Mouse (Mus musculus): Measurements from ENCODE around the gene Cnih4.

Cnih4 gene

DNA sequence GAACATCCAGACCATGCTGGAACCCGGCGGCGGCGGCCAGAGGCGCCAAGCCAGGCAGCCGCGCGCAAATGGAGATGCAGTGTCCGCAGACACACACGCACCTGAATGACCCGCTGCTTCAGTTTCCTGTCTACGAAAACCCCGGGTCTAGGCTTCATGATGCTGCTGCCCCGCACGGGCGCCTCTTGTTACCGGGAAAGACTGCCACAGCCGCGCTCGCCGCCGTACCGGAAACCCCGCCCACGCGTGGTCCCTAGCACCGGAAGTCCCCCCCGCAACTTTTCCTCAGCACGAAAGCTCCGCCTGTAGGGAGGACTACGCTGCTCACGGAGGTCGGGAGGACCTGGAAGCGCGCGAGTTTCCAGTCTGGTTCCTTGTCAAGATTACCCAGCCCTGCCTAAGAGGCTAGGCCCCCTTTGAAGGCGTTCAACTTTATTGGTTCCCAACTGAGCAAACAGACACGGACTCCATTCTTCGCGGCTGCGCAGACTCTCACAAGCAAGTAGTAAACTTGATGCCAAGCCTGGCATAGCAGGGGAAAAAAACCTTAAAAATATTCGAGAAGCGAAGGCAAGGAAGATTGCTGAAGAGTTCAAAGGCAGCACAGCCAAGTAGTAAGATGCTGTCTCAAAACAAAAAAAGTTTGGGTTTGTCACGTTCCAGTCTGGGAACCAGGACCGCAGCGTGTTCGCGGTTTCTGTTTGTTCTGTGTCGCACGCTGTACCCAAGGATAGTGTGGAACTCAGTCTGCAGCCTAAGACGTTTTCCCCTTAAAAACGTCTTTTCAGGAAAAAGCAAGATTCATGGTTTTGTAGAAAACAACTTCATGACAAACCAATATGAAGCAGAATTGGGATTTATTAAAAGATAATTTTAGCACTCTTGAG is at the start of gene Cnih4, which contains the start of gene Nvl:
TSS of gene Cnih4 (plus strand) at position 744 of the 887 bp plus-strand sequence.
TSS of gene Nvl (minus strand) at position 255 of the 887 bp plus-strand sequence.
- peak; percentile 88 for DNase-seq (ENCODE audit: low spot score)

DNA sequence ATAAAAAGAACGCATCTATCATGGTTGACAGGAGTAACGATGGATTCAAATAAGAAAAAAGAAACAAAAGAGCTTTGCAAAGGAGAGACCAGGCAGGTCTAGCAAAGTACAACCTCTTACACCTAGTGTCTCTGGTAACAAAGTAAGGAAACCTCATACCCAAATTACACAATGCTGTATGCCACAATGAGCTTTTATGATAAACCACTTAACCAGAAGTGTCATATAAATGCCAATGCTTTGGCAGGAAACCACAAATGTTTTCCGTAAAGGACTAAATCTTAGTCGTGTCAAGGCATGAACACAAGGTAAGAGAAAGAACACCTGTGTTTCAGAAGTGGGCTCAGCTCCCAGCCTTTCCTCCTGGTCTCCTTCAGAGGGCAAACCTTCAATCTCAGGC is 27.4 kb upstream of the Cnih4 start:
- DNase-seq (ENCODE audit: low spot score) = no peak

DNA sequence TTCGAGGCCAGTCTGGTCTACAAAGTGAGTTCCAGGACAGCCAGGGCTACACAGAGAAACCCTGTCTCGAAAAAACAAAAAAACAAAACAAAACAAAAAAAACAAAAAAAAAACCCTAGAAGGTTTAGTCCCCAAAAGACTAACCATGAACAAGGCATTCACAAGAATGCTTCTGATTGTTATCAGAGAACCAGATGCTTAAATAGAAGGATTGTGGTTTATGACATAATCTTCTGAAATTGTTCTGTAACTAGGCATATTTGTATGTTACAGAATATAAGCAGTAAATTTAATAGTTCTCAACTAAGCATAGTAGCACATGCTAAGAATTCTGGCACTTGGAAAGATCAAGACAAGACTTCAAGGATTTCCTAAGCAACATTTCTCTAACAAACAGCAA is 20.3 kb upstream of the Cnih4 start:
- no peak for DNase-seq (ENCODE audit: low spot score)

DNA sequence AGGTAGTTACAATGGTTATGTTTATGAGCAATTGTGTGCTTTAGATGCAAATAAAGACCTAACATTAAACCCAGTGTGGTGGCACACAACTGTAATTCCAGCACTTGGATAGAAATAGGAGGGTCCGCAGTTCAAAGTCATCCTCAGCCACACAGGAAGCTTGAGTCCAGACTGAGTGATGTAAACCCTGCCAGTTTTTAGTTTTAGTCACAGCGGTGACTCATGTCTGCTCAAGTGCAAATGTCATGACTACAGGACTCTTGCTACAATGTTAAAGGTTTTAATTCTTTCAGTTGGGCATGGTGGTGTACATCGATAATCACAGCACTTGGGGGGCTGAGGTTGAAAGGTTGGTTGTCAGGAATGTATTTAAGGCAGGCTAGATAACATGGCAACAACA is 18.6 kb upstream of the Cnih4 start:
- DNase-seq (ENCODE audit: low spot score) = no peak

DNA sequence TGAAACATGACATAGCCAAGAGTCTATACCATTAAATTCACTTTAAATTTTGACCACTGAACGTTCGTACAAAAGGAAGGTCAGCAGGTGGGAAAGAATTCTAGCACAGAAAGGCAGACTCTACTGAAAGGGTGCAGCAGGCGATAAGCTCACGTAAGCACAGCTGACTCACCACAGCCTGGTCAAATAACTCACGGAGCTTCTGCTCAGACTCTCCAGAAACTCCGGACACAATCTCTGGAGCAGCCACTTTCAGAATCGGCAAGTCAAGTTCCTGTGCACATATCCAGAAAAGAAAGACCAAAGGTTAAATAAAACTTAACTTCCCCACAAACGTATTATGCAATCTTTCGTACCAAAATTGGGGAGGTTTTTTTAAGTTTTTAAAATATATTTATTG is 17.7 kb upstream of the Cnih4 start:
- no peak for DNase-seq (ENCODE audit: low spot score)

DNA sequence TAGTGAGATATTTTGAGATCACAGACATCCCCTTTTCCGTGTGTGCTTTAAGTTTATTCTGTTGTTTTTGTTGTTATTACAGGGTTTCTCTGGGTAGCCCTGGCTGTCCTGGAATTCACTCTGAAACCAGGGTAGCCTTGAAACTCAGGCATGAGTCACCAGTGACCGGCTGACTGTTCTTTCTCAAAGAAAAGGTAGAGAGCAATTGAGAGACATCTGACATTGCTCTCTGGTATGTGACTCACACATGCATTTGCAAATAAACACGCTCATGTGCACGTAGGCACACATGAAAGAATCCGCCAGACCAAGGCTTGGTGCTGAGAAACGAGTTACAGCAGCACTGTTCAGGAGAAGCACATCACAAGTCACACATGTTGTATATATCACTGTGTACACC is 12.6 kb upstream of the Cnih4 start:
- DNase-seq (ENCODE audit: low spot score) = no peak

DNA sequence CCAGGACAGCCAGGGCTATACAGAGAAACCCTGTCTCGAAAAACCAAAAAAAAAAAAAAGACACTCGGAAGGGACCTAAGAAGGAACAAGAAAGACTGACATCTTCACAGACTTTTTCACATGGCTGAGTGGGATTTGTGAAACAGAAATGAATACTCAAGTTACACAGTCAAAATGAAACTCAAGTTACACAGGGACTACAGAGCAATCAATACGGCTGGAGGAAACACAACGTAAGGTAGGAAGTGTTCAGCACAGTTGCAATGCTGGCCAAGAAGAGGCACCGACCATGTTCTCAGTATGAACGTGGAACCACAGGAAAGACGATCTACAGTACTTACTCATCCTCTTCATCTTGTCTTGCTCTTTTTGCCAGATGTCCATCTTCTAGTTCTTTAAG is 5.8 kb upstream of the Cnih4 start:
- DNase-seq (ENCODE audit: low spot score) = no peak

DNA sequence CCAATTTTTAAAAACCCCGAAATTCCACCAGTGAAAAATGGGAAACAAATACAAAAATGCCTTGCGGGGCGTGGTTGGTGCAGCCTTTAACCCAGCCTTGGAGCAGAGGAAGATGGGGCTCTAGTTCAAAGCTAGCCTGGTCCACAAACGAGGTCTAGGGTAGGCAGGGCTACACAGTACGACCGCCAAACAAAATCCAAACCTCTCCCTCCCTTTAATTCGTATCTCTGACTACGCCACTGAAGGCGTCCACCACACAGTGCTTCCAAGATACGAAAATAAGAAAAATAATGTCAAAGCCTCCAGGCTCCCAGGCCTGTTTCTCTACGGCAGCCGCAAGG is 914 bp upstream of the Cnih4 start:
- DNase-seq (ENCODE audit: low spot score) = no peak

DNA sequence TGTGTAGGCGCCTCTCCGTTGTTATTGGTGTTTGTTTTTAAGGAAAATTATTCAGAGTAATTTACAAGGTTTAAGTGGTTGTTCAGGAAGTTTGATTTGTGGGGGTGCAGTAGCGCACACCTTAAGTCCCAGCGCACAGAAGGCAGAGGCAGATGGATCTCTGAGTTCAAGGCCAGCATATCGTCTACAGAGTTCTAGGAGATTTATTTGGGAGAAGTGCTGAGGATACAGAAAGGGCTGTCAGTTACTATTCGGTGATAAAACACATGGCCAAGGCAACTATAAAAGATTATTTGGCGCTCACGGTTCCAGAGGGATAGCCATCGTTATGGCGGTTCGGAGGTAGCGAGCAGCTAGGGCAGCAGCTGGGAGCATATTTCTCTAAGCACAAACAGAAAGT is 473 bp downstream of the Cnih4 start:
- DNase-seq (ENCODE audit: low spot score) = no peak

DNA sequence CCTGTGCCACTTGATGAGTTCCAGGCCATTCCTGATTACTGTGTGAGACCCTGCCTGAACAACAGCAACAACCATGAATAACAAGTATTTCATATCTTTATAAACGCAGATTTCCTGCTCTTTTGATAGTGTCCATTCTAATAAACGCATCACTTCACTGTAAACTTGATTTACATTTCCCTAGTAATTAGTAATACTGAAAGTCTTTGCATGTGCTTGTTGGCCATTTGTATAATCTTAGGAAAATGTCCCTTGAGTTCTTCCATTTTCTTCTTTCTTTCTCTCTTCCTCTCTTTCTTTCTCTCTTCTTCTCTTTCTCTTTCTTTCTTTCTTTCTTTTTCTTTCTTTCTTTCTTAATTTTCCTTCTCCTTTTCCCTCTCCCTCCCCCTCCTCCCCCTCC is 1.7 kb downstream of the Cnih4 start:
- DNase-seq (ENCODE audit: low spot score) = no peak

DNA sequence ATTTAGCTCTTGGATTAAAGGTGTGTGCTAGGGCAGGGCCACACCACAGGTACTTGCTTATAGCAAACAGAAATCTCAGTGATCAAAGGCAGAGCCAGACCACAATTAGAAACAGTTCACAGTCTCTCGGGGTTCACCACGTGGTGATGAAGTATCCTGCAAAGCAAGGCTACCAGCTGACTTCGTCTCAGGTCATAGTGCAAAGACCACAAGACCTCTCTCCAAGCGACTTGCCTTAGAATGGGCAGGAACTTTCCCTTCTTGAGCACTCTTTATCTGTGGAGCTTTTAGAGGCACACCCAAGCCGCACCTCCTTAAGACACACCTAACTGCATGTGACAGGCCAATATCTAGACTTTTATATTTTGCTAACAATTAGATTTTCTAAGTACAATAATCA is 4.0 kb downstream of the Cnih4 start:
- no peak for DNase-seq (ENCODE audit: low spot score)

DNA sequence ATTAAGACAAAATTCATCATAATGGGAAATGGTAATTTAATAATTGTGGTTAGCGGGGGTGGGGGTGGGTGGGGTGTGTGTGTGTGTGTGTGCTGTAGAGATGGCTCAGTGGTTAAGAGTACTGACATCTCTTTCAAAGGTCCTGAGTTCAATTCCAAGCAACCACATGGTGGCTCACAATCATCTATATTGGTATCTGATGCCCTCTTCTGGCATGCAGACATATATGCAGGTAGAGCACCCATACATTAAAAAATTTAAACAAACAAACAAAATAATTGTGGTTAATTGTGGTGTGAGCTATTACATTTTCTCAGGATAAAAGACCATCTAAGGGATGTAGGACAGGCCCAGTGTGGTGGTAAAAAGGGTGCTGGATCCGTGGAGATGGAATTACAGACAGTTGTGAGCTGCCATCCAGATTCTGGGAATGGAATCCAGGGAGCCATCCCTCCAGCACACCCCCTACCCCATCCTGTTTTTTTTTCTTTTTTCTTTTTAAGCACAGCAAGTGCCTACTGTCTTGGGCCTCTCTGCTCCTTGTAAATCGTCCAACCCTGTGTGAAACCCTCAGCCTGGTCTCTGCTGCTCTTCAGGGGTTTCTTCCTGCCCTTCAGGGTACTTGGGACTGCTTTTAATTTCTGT is 5.0 kb downstream of the Cnih4 start:
- no peak for DNase-seq (ENCODE audit: low spot score)

DNA sequence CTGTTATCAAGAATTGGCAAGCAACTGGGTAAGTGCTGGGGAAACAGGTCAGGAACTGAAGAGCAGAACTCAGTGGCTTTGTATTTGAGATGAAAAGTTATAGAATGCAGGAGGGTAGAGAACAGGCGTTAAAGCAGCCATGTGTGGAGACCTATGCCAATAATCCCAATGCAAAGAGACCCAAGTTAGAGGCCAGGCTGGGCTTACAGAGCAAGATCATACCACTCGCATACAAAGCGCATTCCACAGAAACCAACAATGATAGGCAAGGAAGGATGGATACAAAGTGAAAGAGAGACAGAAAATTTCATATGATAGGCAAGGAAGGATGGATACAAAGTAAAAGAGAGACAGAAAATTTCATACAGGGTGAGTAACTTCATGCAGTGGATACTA is 5.9 kb downstream of the Cnih4 start:
- DNase-seq (ENCODE audit: low spot score) = no peak

DNA sequence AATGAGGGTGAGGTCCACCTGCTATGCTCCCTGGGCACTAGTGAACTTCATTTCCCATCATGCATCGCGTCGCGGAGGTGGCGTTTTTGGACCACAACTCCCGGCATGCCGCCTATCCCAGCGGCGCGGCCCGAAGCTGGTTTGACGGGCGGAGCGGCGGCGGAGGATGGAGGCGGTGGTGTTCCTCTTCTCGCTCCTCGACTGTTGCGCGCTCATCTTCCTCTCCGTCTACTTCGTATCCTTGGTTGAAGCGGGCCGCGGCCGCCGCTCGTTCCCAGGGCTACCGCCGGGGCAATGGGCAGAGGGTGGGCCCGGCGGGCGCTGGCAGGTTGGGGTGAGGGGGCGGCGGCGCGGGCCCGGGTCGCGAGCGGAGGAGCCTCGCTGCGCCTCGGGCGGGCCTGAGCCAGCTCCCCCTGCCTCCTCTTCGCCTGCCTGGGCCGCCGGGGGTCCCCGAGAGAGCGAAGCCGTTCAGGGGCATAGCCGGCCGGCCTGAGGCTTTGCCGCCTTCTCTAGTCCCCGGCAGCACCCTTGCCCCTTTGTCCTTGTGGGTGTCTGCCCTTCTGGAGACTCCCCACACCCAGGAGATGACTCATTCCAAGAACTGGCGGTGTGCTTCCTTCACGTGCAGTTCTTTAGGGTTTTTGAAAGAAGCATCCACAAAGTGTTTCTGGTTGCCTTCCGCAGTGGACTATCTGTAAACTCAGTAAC is 6.5 kb downstream of the Cnih4 start:
- DNase-seq (ENCODE audit: low spot score) = peak; percentile 81

DNA sequence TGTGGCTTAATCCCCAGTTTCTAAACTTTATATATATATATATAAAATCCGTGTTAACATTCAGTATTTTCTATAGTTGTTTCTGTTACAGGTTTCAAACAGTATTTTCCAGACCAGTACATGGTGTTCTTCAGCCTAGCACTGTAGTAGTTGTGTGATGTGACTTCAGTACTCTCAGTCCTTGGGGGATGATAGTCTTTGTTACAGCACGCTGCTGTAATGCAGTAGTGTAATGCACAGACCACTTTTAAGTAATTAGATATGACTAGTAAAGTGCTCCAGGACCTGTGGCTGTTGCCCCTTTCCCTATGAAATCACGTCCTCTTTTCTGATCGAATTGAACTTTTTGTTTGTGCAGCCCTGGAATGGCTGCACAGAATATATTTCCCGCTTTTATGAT is 7.0 kb downstream of the Cnih4 start:
- no peak for DNase-seq (ENCODE audit: low spot score)

DNA sequence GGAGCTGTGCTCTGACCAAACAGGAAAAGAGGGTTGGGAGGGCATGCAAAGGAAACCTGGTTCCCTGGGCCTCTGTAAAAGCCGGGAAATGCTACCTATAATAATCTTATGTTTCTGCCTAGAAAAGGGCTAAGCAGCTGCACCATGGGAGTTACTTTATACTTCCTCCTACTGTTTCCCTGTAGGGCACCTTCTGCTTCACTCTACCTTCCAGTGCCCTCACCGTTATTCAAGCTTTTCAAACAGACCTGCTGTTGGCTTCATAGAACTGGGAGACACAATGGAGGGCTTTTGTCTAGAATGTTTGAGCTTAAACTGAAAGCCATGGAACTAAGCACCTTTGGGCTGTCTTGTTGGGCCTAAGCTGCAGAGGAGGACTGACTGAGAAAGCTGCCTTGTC is 23.3 kb downstream of the Cnih4 start:
- no peak for DNase-seq (ENCODE audit: low spot score)

DNA sequence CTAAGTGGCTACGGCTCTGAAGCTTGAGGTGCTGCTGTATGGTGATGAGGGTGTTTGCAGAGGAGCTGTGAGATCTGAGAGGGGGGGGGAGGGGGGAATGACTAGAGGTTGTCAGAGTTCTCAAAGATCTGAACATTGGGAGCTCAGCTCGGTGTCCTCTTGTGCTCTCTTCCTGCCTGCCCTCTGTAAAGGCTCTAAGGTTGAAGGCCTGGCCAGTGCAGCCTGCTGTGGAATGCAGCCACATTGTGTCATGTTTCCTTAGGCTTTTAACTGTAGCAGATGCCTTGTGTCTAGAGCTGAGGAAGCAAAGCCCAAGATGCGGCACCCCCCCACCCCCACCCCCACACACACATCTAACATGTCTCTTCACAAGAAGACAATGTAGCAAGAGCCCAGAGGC is 23.9 kb downstream of the Cnih4 start:
- no peak for DNase-seq (ENCODE audit: low spot score)

DNA sequence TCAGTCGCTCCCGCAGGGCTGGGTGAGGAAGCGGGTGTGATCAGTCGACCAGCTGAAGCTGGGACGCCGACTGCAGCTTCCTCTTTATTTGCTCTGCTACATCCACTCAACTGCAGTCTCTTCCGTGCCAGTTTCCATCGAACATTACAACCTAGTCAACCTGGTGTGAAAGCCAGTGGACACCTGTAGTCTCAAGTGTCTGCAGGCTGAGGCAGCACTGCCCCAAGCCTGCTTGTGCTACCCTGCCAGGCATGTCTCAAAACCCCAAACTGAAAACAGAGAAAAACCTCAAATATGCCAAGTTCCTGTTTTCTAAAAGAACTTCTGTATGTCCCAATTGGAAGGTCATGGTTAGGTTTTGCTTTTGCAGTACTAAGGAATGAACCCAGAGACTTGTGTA is 25.7 kb downstream of the Cnih4 start:
- DNase-seq (ENCODE audit: low spot score) = no peak

DNA sequence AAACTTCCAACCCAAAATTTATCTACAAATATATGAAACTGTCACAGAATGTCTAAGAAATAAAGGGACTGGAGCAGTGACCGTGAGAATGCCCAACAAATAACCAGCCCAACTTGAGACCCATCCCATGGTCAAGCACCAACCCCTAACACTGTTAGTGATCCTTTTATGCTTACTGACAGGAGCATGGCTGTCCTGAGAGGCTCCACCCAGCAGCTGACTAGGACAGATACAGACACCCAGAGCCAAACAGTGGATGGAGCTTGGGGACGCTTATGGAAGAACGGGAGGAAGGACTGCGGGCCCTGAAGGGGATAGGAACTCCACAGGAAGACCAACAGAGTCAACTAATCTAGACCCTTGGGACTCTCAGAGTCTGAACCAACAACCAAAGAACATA is 44.4 kb downstream of the Cnih4 start:
- DNase-seq (ENCODE audit: low spot score) = no peak

DNA sequence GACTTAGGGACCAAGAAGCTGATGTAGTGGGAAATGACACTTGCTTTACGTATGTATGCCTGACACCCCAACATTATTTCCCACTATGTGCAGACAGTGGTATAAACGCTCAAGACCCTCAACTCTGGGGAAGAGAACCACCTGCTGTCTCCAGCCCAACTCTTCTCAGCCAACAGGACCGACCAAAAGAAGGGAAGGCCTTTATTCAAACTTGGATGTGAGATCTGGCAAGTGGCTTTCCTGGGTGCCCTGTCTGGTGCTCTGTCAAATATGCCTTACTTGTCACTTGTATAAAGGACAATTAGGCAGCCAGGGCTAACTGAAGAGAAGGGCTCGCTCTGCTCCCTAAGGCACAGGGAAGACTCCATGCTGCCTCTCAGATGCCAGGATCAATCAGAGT is 55.0 kb downstream of the Cnih4 start:
- no peak for DNase-seq (ENCODE audit: low spot score)

DNA sequence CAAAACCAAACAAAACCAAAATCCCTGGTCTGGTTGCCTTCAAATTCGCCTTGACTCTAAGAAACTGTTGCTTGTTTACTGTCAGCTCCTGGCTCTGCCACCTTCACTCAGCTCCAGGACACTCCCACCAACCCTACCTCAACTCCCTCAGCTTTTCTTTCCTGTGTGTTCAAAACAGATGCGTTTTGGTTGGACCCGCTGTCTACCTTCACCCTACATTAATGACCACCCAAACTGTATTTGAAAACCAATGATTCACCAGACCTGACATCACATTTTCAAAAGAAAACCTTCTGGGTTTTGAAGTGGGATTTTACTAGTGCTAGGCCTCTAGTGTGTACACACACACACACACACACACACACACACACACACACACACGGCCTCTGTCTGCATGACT is 65.7 kb downstream of the Cnih4 start:
- DNase-seq (ENCODE audit: low spot score) = no peak

DNA sequence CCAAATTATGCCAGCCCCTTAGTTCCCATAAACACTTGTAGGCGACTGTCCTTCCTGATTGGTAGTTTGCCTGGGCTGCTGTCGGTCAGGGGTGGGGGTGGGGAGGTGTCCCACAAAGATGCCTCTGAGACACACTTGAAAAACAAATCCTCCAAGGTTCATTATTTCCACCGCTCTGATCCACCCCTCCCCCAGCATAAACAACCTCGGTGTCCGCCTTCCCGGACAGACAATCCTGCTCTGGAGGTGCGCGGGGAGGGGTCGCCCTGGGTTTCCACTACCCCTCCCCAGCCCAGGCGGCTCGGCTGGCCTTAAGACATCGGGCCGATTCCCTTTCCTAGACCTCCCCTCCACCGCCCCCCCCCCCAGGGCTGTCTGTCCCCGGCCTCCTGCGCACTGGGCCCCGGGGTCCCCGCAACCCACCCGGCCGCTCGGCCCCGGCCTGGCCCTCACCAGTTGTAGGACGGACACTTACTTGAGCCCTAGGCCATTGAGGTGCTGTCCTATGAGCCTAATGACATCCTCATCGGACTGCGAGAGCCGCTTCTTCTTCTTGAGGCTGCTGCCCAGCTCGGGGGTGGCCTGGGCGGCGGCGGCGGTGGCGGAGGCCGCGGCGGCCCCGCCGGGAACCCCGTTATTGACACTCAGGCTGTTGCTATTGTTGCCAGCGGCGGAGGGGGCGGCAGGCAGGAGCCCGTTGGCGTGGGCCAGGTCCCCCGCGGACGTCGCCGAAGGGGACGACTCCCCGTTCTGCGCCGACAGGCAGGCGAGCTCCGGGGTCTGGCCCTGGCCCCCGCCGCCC is 66.3 kb downstream of the Cnih4 start:
- DNase-seq (ENCODE audit: low spot score) = no peak
